Mouse (Mus musculus) layer of hippocampus, adult 2 months (tissue): ENCODE measurements around the gene Bcl11a. TPM values are rescaled to one million over a fixed set of nuclear protein-coding genes. Genes with fewer than 3 reads are reported as not detected.
A peak's percentile ranks its signal among the peaks of the same experiment; 100 is the strongest.

Experiments
- DNase-seq, 2 experiments: peaks; one replicate each; pipeline ENCODE4 v3.0.0; 2022; ENCODE audit warnings: low spot score in 2 of 2
- H3K27ac ChIP-seq: fragments of 200-600 bp; 2 replicates; pipeline ENCODE4 v1.8.1; 2022
- H3K4me3 ChIP-seq: fragments of 200-600 bp; 2 replicates; pipeline ENCODE4 v1.8.1; 2022; ENCODE audit warnings: mild to moderate bottlenecking
- CTCF ChIP-seq: fragments of 200-600 bp; conservative IDR thresholded peaks from 2 replicates; pipeline ENCODE4 v1.8.1; 2022; ENCODE audit warnings: antibody characterized with exemption, mild to moderate bottlenecking, moderate library complexity
- total RNA-seq, 2 experiments: library from RNA; stranded (reverse); gene quantifications; 2 replicates each; pipeline ENCODE4 v1.2.3; 2021

Gene Bcl11a
- total RNA-seq, 2 experiments from 2014 or later = 117 to 121 TPM

GRCm38 (mm10) chr11:24144159-24144946 is 66.5 kb downstream of the Bcl11a start:
- DNase-seq = peak; percentile 65 to 85
- peak overlapping the region; percentile 95 for H3K27ac ChIP-seq
- no peak overlapping the region; the same call in 1 of the 2 replicates for H3K4me3 ChIP-seq
- no peak for TF ChIP-seq CTCF

- H3K4me3 ChIP-seq = no peak overlapping the region
- DNase-seq = no peak
- TF ChIP-seq CTCF = no peak
- H3K27ac ChIP-seq = peak overlapping the region; percentile 95
Measured at GRCm38 (mm10) chr11:24146034-24146433, 68.2 kb downstream of the Bcl11a start.

GRCm38 (mm10) chr11:24146437-24146836 is 68.6 kb downstream of the Bcl11a start:
- no peak overlapping the region for H3K4me3 ChIP-seq
- no peak for DNase-seq
- peak overlapping the region; percentile 95 for H3K27ac ChIP-seq
- TF ChIP-seq CTCF = no peak

DNA sequence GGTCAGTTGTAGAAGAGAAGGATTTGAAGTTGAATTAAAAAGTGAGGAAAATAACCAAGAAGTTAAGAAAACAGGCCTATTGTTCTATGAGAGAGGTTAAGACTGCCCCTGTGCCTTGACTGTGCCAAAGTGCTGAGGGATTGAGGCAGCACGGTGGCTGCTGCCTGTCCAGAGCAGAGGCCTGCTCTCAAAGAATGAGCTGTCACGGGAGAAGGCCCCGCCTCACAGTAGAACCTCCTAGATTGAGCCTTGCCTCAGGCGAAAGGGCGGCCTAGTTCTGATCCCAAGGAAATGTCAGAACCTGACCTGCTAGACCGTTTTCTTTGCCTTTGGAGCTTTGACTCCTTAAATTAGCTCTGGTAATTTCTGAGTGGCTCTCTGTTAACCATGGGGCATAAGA is 69.8 kb downstream of the Bcl11a start:
- DNase-seq = no peak
- no peak for TF ChIP-seq CTCF
- H3K4me3 ChIP-seq = no peak overlapping the region
- H3K27ac ChIP-seq = peak overlapping the region; percentile 95

DNA sequence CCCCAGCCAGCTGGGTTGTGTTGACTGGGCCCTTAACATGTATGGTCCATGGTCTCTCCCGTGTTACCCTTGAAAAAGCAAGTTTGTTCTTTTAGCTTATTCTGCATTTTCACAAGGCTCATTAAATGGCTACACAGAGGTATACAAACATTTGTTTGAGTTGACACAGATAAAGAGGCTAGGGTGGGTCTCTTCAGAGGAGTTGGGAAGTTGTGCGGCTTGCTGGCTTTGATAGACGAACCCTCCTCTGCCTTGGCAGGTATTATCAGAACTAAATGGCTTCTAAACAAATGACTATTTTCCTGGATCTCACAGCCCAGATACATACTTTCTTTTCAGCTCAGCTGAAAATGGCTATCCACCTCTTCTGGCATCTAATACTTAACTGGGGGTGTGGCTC is 70.7 kb downstream of the Bcl11a start:
- Histone ChIP-seq H3K27ac (peak overlapping the region; percentile 95), H3K4me3 (no peak overlapping the region)
- TF ChIP-seq CTCF = no peak
- no peak for DNase-seq

- Histone ChIP-seq H3K27ac (peak overlapping the region; percentile 95; the same call in 1 of the 2 replicates), H3K4me3 (no peak overlapping the region)
- DNase-seq = no peak
- no peak for TF ChIP-seq CTCF
Measured at GRCm38 (mm10) chr11:24149462-24150220, 71.8 kb downstream of the Bcl11a start.

DNA sequence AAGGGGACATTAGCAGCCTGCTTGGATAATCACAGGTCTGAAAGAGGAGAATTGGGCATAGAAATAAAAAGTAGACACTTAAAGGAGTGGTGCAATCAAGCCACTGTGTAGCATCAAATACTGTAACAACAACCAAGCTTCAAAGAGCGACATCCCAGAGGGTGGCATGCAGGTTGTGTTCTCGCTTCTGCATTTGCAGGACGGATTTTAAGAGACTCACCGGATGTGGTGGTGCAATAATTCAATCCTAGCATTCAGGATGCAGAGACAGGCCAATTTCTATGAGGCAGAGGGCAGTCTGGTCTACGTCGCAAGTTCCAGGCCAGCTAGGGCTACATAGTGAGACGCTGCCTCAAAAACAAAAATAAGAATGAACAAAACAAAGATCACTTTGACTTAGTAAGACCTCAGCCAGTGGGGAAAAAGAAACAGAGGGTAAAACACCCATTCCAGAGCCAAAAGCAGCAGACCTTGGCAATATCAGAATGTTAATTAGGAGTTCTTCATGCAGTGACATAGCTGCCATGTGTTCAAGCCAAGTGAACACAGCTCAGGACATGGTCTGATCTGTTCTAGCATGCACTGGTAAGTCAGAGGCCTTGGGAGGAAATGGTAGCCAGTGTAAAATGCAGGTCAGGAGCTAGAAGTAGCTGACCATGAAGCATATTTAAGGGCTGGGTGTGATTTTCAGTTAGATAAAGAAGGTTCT is 74.4 kb downstream of the Bcl11a start:
- DNase-seq = no peak
- peak overlapping the region; percentile 95 for H3K27ac ChIP-seq
- no peak for TF ChIP-seq CTCF
- H3K4me3 ChIP-seq = no peak overlapping the region

- DNase-seq = no peak
- TF ChIP-seq CTCF = no peak
- Histone ChIP-seq H3K4me3 (no peak overlapping the region), H3K27ac (peak overlapping the region; percentile 95)
Measured at GRCm38 (mm10) chr11:24153049-24153448, 75.2 kb downstream of the Bcl11a start.

GRCm38 (mm10) chr11:24158026-24158425 is 80.2 kb downstream of the Bcl11a start:
- H3K27ac ChIP-seq = peak overlapping the region; percentile 95
- TF ChIP-seq CTCF = no peak
- H3K4me3 ChIP-seq = no peak overlapping the region
- no peak for DNase-seq

GRCm38 (mm10) chr11:24159656-24160055 is 81.8 kb downstream of the Bcl11a start:
- no peak for DNase-seq
- TF ChIP-seq CTCF = no peak
- Histone ChIP-seq H3K4me3 (no peak overlapping the region), H3K27ac (peak overlapping the region; percentile 77; the same call in 1 of the 2 replicates)

DNA sequence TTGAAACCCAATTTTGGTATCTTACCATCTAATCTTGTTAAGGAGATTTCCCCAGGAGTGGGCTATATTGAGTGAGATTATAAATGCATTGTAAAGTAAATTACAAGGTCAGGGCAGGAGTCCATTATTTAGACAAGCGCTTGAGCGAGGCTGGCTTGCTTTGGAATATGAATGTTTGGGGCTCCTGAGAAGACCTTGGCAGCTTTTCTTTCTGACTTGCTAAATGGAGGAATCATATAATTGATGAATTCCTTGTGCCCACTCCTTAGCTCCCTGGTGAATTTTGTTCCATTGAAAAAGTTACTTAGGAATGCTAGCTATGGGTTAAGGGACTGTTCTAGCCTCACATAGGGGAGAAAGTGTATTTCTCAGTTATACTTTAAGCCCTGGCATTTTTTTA is 83.6 kb downstream of the Bcl11a start:
- H3K27ac ChIP-seq = peak overlapping the region; percentile 77

DNA sequence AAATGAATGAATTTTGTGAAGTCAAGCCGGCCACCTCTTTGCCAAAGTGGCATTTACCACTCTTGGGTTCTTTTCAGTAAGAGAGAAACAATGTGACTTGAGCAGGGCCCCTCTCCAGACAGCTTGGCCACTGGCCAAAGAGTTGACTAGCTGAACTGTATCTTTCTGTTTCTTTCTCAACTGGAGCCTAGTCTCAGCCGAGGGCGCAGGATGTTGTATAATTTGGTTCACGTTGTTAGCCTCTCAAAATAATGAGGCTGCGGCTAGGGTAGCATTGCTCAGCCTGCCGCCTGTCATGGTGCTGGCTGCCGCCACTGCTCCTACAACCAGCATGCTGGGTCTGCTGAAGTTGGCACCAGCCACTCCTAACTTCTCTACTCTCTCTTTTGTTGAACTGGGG is 84.2 kb downstream of the Bcl11a start:
- no peak; the same call in 1 of the 2 replicates for TF ChIP-seq CTCF
- no peak overlapping the region for H3K4me3 ChIP-seq
- peak overlapping the region; percentile 77 for H3K27ac ChIP-seq
- DNase-seq = peak; percentile 39 to 53

More for the DNA sequence above, 83.6 kb downstream of the Bcl11a start:
- TF ChIP-seq CTCF = no peak
- H3K4me3 ChIP-seq = no peak overlapping the region
- DNase-seq = no peak

DNA sequence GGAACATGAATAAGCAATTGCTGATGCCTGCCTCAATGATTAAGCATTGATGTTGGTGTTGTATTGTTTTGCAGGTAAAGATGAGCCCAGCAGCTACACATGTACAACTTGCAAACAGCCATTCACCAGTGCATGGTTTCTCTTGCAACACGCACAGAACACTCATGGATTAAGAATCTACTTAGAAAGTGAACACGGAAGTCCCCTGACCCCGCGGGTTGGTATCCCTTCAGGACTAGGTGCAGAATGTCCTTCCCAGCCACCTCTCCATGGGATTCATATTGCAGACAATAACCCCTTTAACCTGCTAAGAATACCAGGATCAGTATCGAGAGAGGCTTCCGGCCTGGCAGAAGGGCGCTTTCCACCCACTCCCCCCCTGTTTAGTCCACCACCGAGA is 85.2 kb downstream of the Bcl11a start:
- no peak for DNase-seq
- TF ChIP-seq CTCF = no peak
- peak overlapping the region; percentile 77 for H3K27ac ChIP-seq
- no peak overlapping the region for H3K4me3 ChIP-seq
